ENCODE assay signal across 9 mouse cellular contexts in the genomic region with DNA sequence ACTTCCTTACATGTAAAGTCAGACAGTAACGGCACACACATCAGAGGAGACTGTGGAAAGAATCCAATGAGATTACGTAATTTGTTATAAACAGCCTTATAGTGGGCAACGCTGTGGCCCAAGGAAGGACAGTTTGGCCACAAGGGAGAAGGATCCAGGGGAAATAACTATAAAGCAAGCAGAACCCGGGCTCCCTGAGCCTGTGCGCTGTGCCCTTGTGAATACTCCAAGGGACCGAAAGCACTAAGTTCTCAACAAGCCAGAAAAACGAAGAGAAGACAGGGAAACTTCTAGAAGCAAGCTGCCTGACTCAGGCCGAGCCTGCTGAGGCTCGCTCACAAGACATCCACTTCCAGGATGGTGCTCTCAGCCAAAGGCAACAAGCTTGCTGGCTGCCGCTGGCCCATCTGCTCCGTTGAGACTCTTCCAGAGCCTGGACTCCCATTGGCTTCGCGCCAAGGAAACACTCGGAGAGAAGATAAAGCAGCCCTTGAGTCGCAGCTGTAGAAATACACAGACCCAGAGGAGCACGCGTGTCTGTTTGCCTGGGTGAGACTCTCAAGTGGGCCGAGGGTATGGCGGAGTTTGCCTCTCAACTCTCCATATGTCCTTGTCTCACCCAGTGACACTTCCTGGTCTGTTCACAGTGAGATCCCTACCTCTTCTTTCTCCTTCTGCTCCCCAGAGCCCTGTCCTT. TPM values are rescaled to one million over a fixed set of nuclear protein-coding genes. Genes with fewer than 3 reads are reported as not detected.
A peak's percentile ranks its signal among the peaks of the same experiment; 100 is the strongest.
DNase-seq lines count a peak whose midpoint lies in the region; ATAC-seq lines count a peak whose summit lies in the region.
"Not testable (repeated sequence)": the region's sequence is repeated elsewhere in the genome, so short reads cannot be mapped to it uniquely, and the experiment has no call there.
"Had no signal": no experiment of that assay in that cellular context is flagged by ENCODE, and none has a peak within 500 bp of the region (broad histone marks: within the 10 kb centered on the region; RNA-seq: fewer than 3 reads in every experiment).

No protein-coding gene starts in this region.

- not testable (repeated sequence) for H3K9me3 ChIP-seq in heart, embryonic 15.5 days (replicated peaks)

- not testable (repeated sequence) for H3K36me3 ChIP-seq in heart, embryonic 15.5 days

- H3K27me3 ChIP-seq in heart, embryonic 15.5 days = not testable (repeated sequence)

- peak; percentile 38 for DNase-seq in adrenal gland, adult 2 months
- DNase-seq in cerebellum, postnatal 25 days = peak; percentile 34 to 53
- DNase-seq in gastrocnemius, postnatal 10 days = peak; percentile 11
- peak; percentile 15 for DNase-seq in kidney, adult 11 months
- peak; percentile 10 to 14 for DNase-seq in layer of hippocampus, postnatal 36 days
- DNase-seq in skeletal muscle tissue, adult 2 months (ENCODE audit: low read depth, low spot score) = peak; percentile 10

- H3K4me1 ChIP-seq in heart, embryonic 15.5 days (replicated peaks) = peaks cover 14% of the 10 kb centered on the region

- not testable (repeated sequence) for H3K9ac ChIP-seq in heart, embryonic 15.5 days

- peak; percentile 82 for ATAC-seq in heart, embryonic 15.5 days (replicated peaks; ENCODE audit: insufficient number of reproducible peaks, insufficient read depth, low FRiP score, low read depth)
- ATAC-seq in megakaryocyte, adult 5-6 weeks (ENCODE audit: poor library complexity, severe bottlenecking) = 0 out of 2 replicates have a peak, but pooled peaks have one; percentile 18

- H3K4me2 ChIP-seq in heart, embryonic 15.5 days = 0 out of 2 replicates have a peak overlapping the region, but pooled peaks have one; percentile 16

- 36% methylated on average over 15 of the region's 19 CpGs for WGBS in heart, embryonic 15.5 days

- H3K4me3 ChIP-seq in heart, embryonic 15.5 days = not testable (repeated sequence)

- H3K27ac ChIP-seq in heart, embryonic 15.5 days = peak overlapping the region; percentile 74

RNA-seq across cellular contexts. Expression of a gene that starts 27.1 kb away (rescaled TPM):
- 1 to 10 TPM in 1 of 2 experiments, under 1 TPM in 1; 0.72 to 2.2 TPM for total RNA-seq in adrenal gland, adult 2 months (2021)
- 0.20 and 0.50 TPM in 2 replicates for polyA plus RNA-seq in adrenal gland, adult 2 months (2012; rRNA removed)
- under 1 TPM; 0.20 to 0.21 TPM for total RNA-seq in gastrocnemius, postnatal 10 days (2021)
- polyA plus RNA-seq in heart, embryonic 15.5 days (2015; fragmentation: Nextera tagmentation; extraction: Ambion mirVana) = 0.62 and 0.75 TPM in 2 replicates
- total RNA-seq in layer of hippocampus, postnatal 36 days (2021) = not detected
- 14.7 and 18.1 TPM in 2 replicates for total RNA-seq in megakaryocyte, adult 5-6 weeks (2015)
- 31.7 and 33.3 TPM in 2 replicates for total RNA-seq in megakaryocyte, adult 5-6 weeks (2017)
- polyA plus RNA-seq: midbrain, embryonic 10.5 days had no signal

RNA-seq across cellular contexts. Expression of a gene that starts 57.1 kb away (rescaled TPM):
- total RNA-seq in adrenal gland, adult 2 months (2021) = 1 to 10 TPM; 2.8 to 5.3 TPM
- 11.6 and 13.4 TPM in 2 replicates for polyA plus RNA-seq in adrenal gland, adult 2 months (2012; rRNA removed)
- 1 to 10 TPM; 4.3 to 6.2 TPM for total RNA-seq in gastrocnemius, postnatal 10 days (2021)
- polyA plus RNA-seq in heart, embryonic 15.5 days (2015; fragmentation: Nextera tagmentation; extraction: Ambion mirVana) = 5.7 and 6.3 TPM in 2 replicates
- 1 to 10 TPM; 3.1 to 3.2 TPM for total RNA-seq in layer of hippocampus, postnatal 36 days (2021)
- 3.3 TPM in 2 replicates for total RNA-seq in megakaryocyte, adult 5-6 weeks (2015)
- total RNA-seq in megakaryocyte, adult 5-6 weeks (2017) = 2.6 and 3.0 TPM in 2 replicates

Comparison
In these comparisons a context has a peak if more than half of its experiments do, and no peak if none do; other contexts are left out.
1. RNA of a gene that starts 27.1 kb away (total RNA-seq): 14.7 to 33.3 TPM in megakaryocyte, adult 5-6 weeks; 0.72 to 2.2 TPM in adrenal gland, adult 2 months, not detected in layer of hippocampus, postnatal 36 days and 0.20 to 0.21 TPM in gastrocnemius, postnatal 10 days; every median in the first group is over 4 times any median in the second.
2. Peak in every context shown above with its lines, with median percentiles within 50 percentile points of each other: DNase-seq.